ENCODE assay signal across 8 mouse cellular contexts in genomic region chr10:81605666-81605973, GRCm38 (mm10). TPM values are rescaled to one million over a fixed set of nuclear protein-coding genes. Genes with fewer than 3 reads are reported as not detected.
DNase-seq lines count a peak whose midpoint lies in the region; ATAC-seq and TF ChIP-seq lines count a peak whose summit lies in the region.

No protein-coding gene starts in this region.

- intact Hi-C loops in heart, postnatal 10 days (cut with DNase I), result loop anchor here (2.0 to 10.0 kb wide), 3 partner anchors 51 to 567 kb away; partner anchors contain the start of gene Aes

- TF ChIP-seq CTCF in E14TG2a.4 (conservative IDR thresholded peaks at IDR 0.05; ENCODE audit: low read length), result no peak

- peak overlapping the region; percentile 72 for H3K4me2 ChIP-seq in heart, embryonic 13.5 days
- H3K4me2 ChIP-seq in forebrain, embryonic 13.5 days, result peak overlapping the region; percentile 88
- peak overlapping the region; percentile 85 for H3K4me2 ChIP-seq in liver, embryonic 15.5 days

- peak overlapping the region; percentile 58 for H3K4me3 ChIP-seq in heart, embryonic 13.5 days
- H3K4me3 ChIP-seq in E14TG2a.4 (replicated peaks; ENCODE audit: low read length), result peak overlapping the region; percentile 83
- peak overlapping the region; percentile 43 for H3K4me3 ChIP-seq in forebrain, embryonic 13.5 days
- H3K4me3 ChIP-seq in liver, embryonic 15.5 days (replicated peaks), result peak overlapping the region; percentile 69

- H3K4me1 ChIP-seq in heart, embryonic 13.5 days, result peaks cover 36% of the 10 kb centered on the region
- H3K4me1 ChIP-seq in E14TG2a.4 (replicated peaks; ENCODE audit: low read depth, low read length), result peaks cover 45% of the 10 kb centered on the region
- peaks cover 36% of the 10 kb centered on the region for H3K4me1 ChIP-seq in forebrain, embryonic 13.5 days
- H3K4me1 ChIP-seq in liver, embryonic 15.5 days (replicated peaks), result peaks cover 49% of the 10 kb centered on the region

- peak overlapping the region; percentile 79 for H3K9ac ChIP-seq in heart, embryonic 13.5 days
- peak overlapping the region; percentile 65 for H3K9ac ChIP-seq in forebrain, embryonic 13.5 days
- H3K9ac ChIP-seq in liver, embryonic 15.5 days, result peak overlapping the region; percentile 59

- no peak for DNase-seq in heart, postnatal 10 days
- no peak for DNase-seq in gastrocnemius, adult 8-10 months (ENCODE audit: low spot score in 2 of 2)
- DNase-seq in frontal cortex, postnatal 14 days (ENCODE audit: low spot score in 2 of 2), result no peak
- no peak for DNase-seq in frontal cortex, postnatal 25 days (ENCODE audit: low spot score in 2 of 2)

- H3K9me3 ChIP-seq in heart, embryonic 13.5 days, result no peaks in the 10 kb centered on the region
- H3K9me3 ChIP-seq in E14TG2a.4 (ENCODE audit: low read length), result peaks cover 21% of the 10 kb centered on the region
- no peaks in the 10 kb centered on the region for H3K9me3 ChIP-seq in forebrain, embryonic 13.5 days (replicated peaks)
- H3K9me3 ChIP-seq in liver, embryonic 15.5 days (replicated peaks), result no peaks in the 10 kb centered on the region

- 0 out of 2 replicates have a peak, but pooled peaks cover 3% of the 10 kb centered on the region for H3K27me3 ChIP-seq in heart, embryonic 13.5 days (replicated peaks)
- H3K27me3 ChIP-seq in E14TG2a.4 (ENCODE audit: insufficient read depth, low read length), result peaks cover 6% of the 10 kb centered on the region; the same call in 1 of the 2 replicates
- H3K27me3 ChIP-seq in forebrain, embryonic 13.5 days, result peaks cover 10% of the 10 kb centered on the region; the same call in 1 of the 2 replicates
- no peaks in the 10 kb centered on the region for H3K27me3 ChIP-seq in liver, embryonic 15.5 days

- peak overlapping the region; percentile 97 for H3K27ac ChIP-seq in heart, embryonic 13.5 days (replicated peaks)
- peak overlapping the region; percentile 94 for H3K27ac ChIP-seq in forebrain, embryonic 13.5 days
- peak overlapping the region; percentile 96 for H3K27ac ChIP-seq in liver, embryonic 15.5 days (replicated peaks)

- ATAC-seq in heart, embryonic 13.5 days (ENCODE audit: extremely low read depth, insufficient number of reproducible peaks, low FRiP score, low TSS enrichment), result no peak
- ATAC-seq in forebrain, embryonic 13.5 days, result peak; percentile 5; the same call in 1 of the 2 replicates
- ATAC-seq in liver, embryonic 15.5 days (ENCODE audit: insufficient read depth), result peak; percentile 9

- peaks cover 16% of the 10 kb centered on the region for H3K36me3 ChIP-seq in heart, embryonic 13.5 days
- H3K36me3 ChIP-seq in E14TG2a.4 (ENCODE audit: insufficient read depth, low read length), result peaks cover 28% of the 10 kb centered on the region
- peaks cover 8% of the 10 kb centered on the region for H3K36me3 ChIP-seq in forebrain, embryonic 13.5 days (ENCODE audit: poor library complexity, severe bottlenecking)
- no peaks in the 10 kb centered on the region for H3K36me3 ChIP-seq in liver, embryonic 15.5 days (replicated peaks)

- WGBS in heart, embryonic 13.5 days, result 2% methylated on average over 14 of the region's 14 CpGs
- 6% methylated on average over 14 of the region's 14 CpGs for WGBS in forebrain, embryonic 13.5 days
- WGBS in liver, embryonic 15.5 days (ENCODE audit: insufficient replicate concordance), result 2% methylated on average over 14 of the region's 14 CpGs

RNA-seq across cellular contexts. Expression of gene BC025920, which starts 0.5 kb away (rescaled TPM):
- 0.44 and 0.64 TPM in 2 replicates for polyA plus RNA-seq in heart, embryonic 13.5 days (2015; fragmentation: Nextera tagmentation; extraction: Ambion mirVana)
- total RNA-seq in heart, postnatal 10 days (2021), result 1 to 10 TPM; 1.3 to 1.4 TPM
- polyA plus RNA-seq in forebrain, embryonic 13.5 days (2015; fragmentation: Nextera tagmentation; extraction: Ambion mirVana), result 2.0 and 3.7 TPM in 2 replicates
- 0.23 and 0.24 TPM in 2 replicates for polyA plus RNA-seq in liver, embryonic 15.5 days (2015; fragmentation: Nextera tagmentation; extraction: Ambion mirVana)
- 1 to 10 TPM; 2.8 to 3.8 (median 3.0) TPM for total RNA-seq in gastrocnemius, adult 8-10 months (2022)

RNA-seq across cellular contexts. Expression of gene Tle6, which starts 4.7 kb away (rescaled TPM):
- polyA plus RNA-seq in heart, embryonic 13.5 days (2015; fragmentation: Nextera tagmentation; extraction: Ambion mirVana), result 30.1 and 30.4 TPM in 2 replicates
- 10 to 100 TPM; 10.2 to 11.1 TPM for total RNA-seq in heart, postnatal 10 days (2021)
- polyA plus RNA-seq in forebrain, embryonic 13.5 days (2015; fragmentation: Nextera tagmentation; extraction: Ambion mirVana), result 1.8 and 4.1 TPM in 2 replicates
- polyA plus RNA-seq in liver, embryonic 15.5 days (2015; fragmentation: Nextera tagmentation; extraction: Ambion mirVana), result 3.5 TPM in 2 replicates
- 1 to 10 TPM; 4.1 to 6.9 (median 5.3) TPM for total RNA-seq in gastrocnemius, adult 8-10 months (2022)

RNA-seq across cellular contexts. Expression of gene Sirt6, which starts 22.0 kb away (rescaled TPM):
- 24.6 and 25.6 TPM in 2 replicates for polyA plus RNA-seq in heart, embryonic 13.5 days (2015; fragmentation: Nextera tagmentation; extraction: Ambion mirVana)
- total RNA-seq in heart, postnatal 10 days (2021), result 10 to 100 TPM; 12.8 to 14.2 TPM
- 56.6 and 65.3 TPM in 2 replicates for polyA plus RNA-seq in forebrain, embryonic 13.5 days (2015; fragmentation: Nextera tagmentation; extraction: Ambion mirVana)
- 7.7 and 9.1 TPM in 2 replicates for polyA plus RNA-seq in liver, embryonic 15.5 days (2015; fragmentation: Nextera tagmentation; extraction: Ambion mirVana)
- total RNA-seq in gastrocnemius, adult 8-10 months (2022), result 1 to 10 TPM; 3.1 to 5.4 (median 4.8) TPM

RNA-seq across cellular contexts. Expression of gene Ankrd24, which starts 22.7 kb away (rescaled TPM):
- polyA plus RNA-seq in heart, embryonic 13.5 days (2015; fragmentation: Nextera tagmentation; extraction: Ambion mirVana), result 10.3 and 10.6 TPM in 2 replicates
- 10 to 100 TPM; 13.9 to 16.6 TPM for total RNA-seq in heart, postnatal 10 days (2021)
- 6.4 and 6.9 TPM in 2 replicates for polyA plus RNA-seq in forebrain, embryonic 13.5 days (2015; fragmentation: Nextera tagmentation; extraction: Ambion mirVana)
- polyA plus RNA-seq in liver, embryonic 15.5 days (2015; fragmentation: Nextera tagmentation; extraction: Ambion mirVana), result 1.8 and 2.3 TPM in 2 replicates
- 10 to 100 TPM in 1 of 4 experiments, 1 to 10 TPM in 3; 8.1 to 11.8 (median 9.1) TPM for total RNA-seq in gastrocnemius, adult 8-10 months (2022)

RNA-seq across cellular contexts. Expression of gene Tle2, which starts 31.3 kb away (rescaled TPM):
- 23.4 and 26.4 TPM in 2 replicates for polyA plus RNA-seq in heart, embryonic 13.5 days (2015; fragmentation: Nextera tagmentation; extraction: Ambion mirVana)
- 10 to 100 TPM in 1 of 2 experiments, 1 to 10 TPM in 1; 8.1 to 11.2 TPM for total RNA-seq in heart, postnatal 10 days (2021)
- polyA plus RNA-seq in forebrain, embryonic 13.5 days (2015; fragmentation: Nextera tagmentation; extraction: Ambion mirVana), result 15.1 and 17.7 TPM in 2 replicates
- 2.2 and 2.6 TPM in 2 replicates for polyA plus RNA-seq in liver, embryonic 15.5 days (2015; fragmentation: Nextera tagmentation; extraction: Ambion mirVana)
- total RNA-seq in gastrocnemius, adult 8-10 months (2022), result 1 to 10 TPM; 3.1 to 4.3 (median 4.0) TPM
